Mouse (Mus musculus) heart, postnatal 25 days (tissue): Measurements from ENCODE around the gene Tspan14. TPM values are rescaled to one million over a fixed set of nuclear protein-coding genes. Genes with fewer than 3 reads are reported as not detected.

ENCODE experiments used
- DNase-seq: peaks from one replicate; pipeline ENCODE4 v3.0.0; 2022; ENCODE audit warnings: low spot score
- intact Hi-C: fragments of 180-260 bp; cut with DNase I; formaldehyde crosslinking; loops from one replicate; pipeline ENCODE4 v1.15.1; 2025
- total RNA-seq, 2 experiments: library from RNA; stranded (reverse); gene quantifications; 2 replicates each; pipeline ENCODE4 v1.2.3; 2021

Tspan14 gene
- total RNA-seq, 2 experiments from 2014 or later: 17.1 to 18.1 TPM

- intact Hi-C loops: loop anchor here (5.0 kb wide), 2 partner anchors 48 to 1362 kb away; no protein-coding TSS in a partner anchor
- peak; percentile 64 for DNase-seq
Observed at GRCm38 (mm10) chr14:40894576-40895247, 71.9 kb downstream of the Tspan14 start.

- intact Hi-C loops: loop anchor here (5.0 kb wide), 2 partner anchors 48 to 1362 kb away; no protein-coding TSS in a partner anchor
Observed at GRCm38 (mm10) chr14:40893884-40894283, 72.7 kb downstream of the Tspan14 start.

DNA sequence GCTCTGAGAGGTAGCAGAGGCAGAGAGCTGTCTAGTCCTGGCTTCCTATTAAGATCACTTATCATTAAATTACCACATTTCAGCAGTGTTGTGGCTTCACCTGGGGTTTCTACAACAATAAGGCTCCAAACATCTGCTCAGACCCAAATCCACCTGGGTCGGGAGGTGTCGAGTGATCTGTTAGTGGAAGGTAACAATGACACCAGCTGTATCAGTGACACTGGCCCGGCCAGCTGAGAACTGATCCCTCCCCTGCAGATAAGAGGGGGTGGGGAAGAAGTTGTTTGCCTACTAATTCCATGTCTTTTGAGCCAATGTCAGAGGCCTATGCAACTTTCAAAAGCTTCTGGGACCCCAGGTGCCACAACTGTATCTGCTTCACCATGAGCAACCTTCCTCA lies 73.4 kb downstream of the Tspan14 start, which contains the start of gene Sh2d4b:
Gene Sh2d4b, minus strand, starts transcription at position 71 of the 400 bp plus-strand sequence.
- no peak for DNase-seq
- intact Hi-C loops: loop anchor here (5.0 kb wide), 2 partner anchors 49 to 1361 kb away; no protein-coding TSS in a partner anchor

More at GRCm38 (mm10) chr14:40893884-40894283, 72.7 kb downstream of the Tspan14 start:
- no peak for DNase-seq

GRCm38 (mm10) chr14:40892326-40892825 lies 74.2 kb downstream of the Tspan14 start:
- intact Hi-C loops: loop anchor here (5.0 kb wide), 2 partner anchors 50 to 1360 kb away; no protein-coding TSS in a partner anchor
- DNase-seq: no peak

DNA sequence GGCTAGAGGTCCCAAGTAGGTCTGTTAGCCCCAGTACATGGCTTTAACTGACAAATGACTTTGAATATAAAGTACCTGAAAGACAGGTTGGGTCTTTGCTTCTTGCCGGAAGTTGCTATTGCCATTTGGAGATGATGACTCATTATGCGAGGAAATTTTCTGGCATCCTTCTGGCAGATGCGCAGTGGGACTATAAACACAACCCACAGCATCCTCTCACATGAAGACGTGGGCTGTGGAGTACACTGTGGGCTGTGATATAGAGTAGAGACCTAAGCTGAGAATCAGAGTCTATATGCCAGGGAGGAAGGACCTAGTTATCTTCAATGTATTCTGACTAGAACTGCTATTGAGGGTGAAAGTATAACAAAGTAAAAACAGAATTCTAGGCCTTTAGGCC lies 75.1 kb downstream of the Tspan14 start:
- DNase-seq: no peak
- intact Hi-C loops: loop anchor here (5.0 kb wide), 2 partner anchors 51 to 1359 kb away; no protein-coding TSS in a partner anchor

- intact Hi-C loops: loop anchor here (5.0 kb wide), 2 partner anchors 53 to 1357 kb away; no protein-coding TSS in a partner anchor
- peak; percentile 69 for DNase-seq
Observed at GRCm38 (mm10) chr14:40889704-40890103, 76.9 kb downstream of the Tspan14 start.

DNA sequence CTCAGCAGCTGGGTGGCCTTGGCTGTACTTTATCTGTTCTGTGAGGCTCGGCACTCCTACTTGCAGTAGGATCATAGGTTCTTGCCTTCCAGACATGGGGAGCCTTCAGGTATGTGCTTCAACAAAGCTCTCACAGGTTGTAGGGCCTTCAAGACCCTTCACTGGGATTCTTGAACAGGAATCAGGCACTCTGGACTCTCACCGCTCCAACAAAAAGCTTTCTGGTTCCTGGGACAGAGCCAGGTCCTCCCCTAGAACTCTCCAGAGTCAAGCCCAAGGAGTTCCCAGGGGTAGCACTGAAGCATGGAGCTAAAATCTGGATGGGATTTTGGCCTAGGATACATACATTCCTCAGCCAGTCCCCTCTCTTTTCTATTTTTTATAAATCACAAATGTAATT lies 77.4 kb downstream of the Tspan14 start:
- DNase-seq: no peak
- intact Hi-C loops: no loop called here

GRCm38 (mm10) chr14:40886428-40887202 lies 80.0 kb downstream of the Tspan14 start:
- intact Hi-C loops: no loop called here
- DNase-seq: no peak

- DNase-seq: no peak
- intact Hi-C loops: no loop called here
Observed at GRCm38 (mm10) chr14:40885752-40886151, 80.9 kb downstream of the Tspan14 start.

DNA sequence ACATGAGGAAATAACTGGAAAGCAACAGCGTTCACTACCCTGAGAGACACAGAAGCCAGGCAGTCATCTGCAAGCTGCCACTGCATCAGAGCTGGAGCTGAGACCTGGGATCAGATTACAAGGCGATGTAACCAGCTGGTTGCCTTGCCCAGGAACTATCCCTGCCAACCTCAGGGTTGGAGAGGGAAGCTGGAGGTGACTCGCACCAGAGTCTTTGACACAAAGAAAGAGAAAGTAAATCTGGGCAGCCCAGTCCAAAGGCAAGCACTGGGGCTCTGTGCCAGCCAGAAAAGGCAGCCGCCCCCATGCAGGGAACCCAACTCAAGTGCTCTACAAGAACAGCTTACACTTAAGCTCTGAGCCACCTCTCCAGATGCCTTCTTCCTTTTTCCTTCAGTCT lies 81.4 kb downstream of the Tspan14 start:
- intact Hi-C loops: no loop called here
- no peak for DNase-seq

DNA sequence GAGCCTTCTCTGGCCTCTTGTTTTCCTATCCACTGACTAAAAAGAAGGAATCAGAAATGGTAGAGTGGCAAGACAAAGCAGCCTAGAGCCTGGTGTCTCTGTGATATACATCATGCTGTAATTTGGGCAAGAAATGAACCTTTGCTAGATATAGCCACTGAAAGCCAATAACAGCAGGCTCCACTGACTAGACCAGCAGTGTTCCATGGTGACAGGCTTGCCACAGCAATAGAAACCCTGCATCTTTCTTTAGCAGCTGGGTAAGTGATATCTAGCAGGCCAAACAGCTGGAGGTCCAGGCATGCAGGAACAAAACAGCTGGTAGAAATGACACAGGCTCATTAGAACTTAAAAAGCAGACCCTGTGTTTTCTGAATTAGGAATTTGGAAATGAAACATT lies 92.0 kb downstream of the Tspan14 start:
- no peak for DNase-seq
- intact Hi-C loops: no loop called here

- DNase-seq: no peak
- intact Hi-C loops: no loop called here
Observed at GRCm38 (mm10) chr14:40873961-40874360, 92.6 kb downstream of the Tspan14 start.

- no peak for DNase-seq
- intact Hi-C loops: no loop called here
Observed at GRCm38 (mm10) chr14:40870598-40870997, 96.0 kb downstream of the Tspan14 start.

DNA sequence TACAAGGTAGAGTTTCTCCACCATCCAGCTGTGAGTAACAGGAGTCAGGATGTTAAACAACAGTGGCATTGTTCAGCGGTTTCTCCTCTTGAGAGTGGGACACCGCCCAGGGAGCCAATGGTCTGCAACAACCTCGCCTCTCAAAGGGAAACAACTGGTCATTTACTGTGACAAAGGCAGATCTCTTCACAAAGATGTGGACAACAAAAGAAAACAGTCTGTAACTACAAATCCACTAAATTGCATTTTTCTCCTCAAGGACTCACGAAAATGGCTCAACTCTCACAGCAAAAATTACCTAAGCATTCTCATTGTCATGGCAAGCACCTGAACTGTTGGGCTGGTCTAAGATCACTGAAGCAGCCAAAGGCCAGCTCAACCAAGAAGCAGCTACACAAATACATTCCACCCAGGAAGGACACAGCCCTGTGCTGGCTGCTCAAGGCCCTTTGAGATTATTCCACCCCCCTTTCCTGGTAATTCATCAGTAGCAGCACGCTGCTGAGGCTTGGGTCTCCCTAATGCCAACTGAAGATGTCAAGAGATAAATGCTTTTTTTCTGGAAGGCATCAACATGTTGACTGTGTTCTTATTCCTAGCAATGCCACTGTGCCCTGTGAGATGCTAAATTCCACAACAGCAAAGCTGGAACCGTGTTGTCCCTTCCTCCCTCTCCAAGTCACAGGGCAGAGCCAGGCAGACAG lies 101.6 kb downstream of the Tspan14 start:
- intact Hi-C loops: no loop called here
- DNase-seq: no peak

GRCm38 (mm10) chr14:40863659-40864058 lies 102.9 kb downstream of the Tspan14 start:
- intact Hi-C loops: no loop called here
- DNase-seq: no peak

- intact Hi-C loops: no loop called here
- DNase-seq: no peak
Observed at GRCm38 (mm10) chr14:40863022-40863421, 103.6 kb downstream of the Tspan14 start.
